Mouse (Mus musculus): Measurements from ENCODE around the gene Gm266. TPM values are rescaled to one million over a fixed set of nuclear protein-coding genes. Genes with fewer than 3 reads are reported as not detected.
A peak's percentile ranks its signal among the peaks of the same experiment; 100 is the strongest.

Gm266 gene
- polyA plus RNA-seq, 1 experiment = not detected

DNA sequence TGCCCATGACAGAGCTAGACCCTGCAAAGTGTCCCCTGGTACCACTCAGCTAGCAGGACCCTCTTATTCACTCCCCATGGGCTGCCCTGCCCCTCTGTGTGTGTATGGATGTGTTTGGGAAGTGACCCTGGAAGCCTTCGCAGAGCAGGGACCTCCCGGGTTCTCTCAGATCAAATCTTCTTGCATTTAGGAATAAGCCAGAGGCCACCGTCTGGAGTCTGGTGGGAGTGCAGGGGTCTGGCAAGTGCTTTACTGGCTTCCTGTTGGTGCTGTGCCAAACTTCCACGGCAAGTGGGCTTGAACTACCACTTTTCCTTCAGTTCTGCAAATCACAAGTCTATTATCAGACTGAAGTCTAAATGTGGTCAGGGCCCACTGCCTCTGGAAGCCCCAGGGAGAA, 31.6 kb downstream of the Gm266 start:
- TF ChIP-seq CTCF (IDR thresholded peaks at IDR 0.05; ENCODE audit: insufficient read depth, low read depth, low read length) (no peak), POLR2A (IDR thresholded peaks at IDR 0.05; ENCODE audit: insufficient read depth, low read depth, low read length) (no peak)
- Histone ChIP-seq H3K4me1 (ENCODE audit: control insufficient read depth, insufficient read depth, low read length) (peaks cover 22% of the 10 kb centered on the region), H3K4me3 (ENCODE audit: insufficient read depth, low read depth, low read length) (no peak overlapping the region), H3K27ac (ENCODE audit: insufficient read depth, low read depth, low read length) (no peak overlapping the region)
- WGBS = 72% methylated on average over 4 of the region's 4 CpGs

DNA sequence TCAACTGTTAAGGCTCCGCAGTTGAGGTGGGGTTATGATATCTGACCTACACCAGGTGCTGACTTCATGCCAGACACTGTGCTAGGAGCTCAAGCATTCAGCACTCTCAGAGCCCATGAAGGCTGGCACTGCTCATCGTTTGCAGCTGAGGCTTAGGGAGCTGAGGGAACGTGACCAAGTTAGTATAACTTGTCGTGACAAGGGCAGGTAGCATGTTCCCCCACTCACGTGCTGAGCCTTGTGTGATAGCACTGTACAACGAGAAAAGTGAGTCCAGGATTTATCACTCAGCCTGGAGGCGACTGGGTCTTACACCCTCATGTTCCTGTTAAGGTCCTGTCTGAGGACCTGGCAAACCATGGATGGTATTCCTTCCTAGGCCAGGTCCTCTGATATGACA, 34.1 kb downstream of the Gm266 start:
- peaks cover 25% of the 10 kb centered on the region for H3K4me1 ChIP-seq (ENCODE audit: control insufficient read depth, insufficient read depth, low read length)
- 85% methylated on average over 7 of the region's 7 CpGs for WGBS
- no peak overlapping the region for H3K4me3 ChIP-seq (ENCODE audit: insufficient read depth, low read depth, low read length)
- no peak for TF ChIP-seq POLR2A (IDR thresholded peaks at IDR 0.05; ENCODE audit: insufficient read depth, low read depth, low read length)
- TF ChIP-seq CTCF (IDR thresholded peaks at IDR 0.05; ENCODE audit: insufficient read depth, low read depth, low read length) = no peak
- H3K27ac ChIP-seq (ENCODE audit: insufficient read depth, low read depth, low read length) = no peak overlapping the region

DNA sequence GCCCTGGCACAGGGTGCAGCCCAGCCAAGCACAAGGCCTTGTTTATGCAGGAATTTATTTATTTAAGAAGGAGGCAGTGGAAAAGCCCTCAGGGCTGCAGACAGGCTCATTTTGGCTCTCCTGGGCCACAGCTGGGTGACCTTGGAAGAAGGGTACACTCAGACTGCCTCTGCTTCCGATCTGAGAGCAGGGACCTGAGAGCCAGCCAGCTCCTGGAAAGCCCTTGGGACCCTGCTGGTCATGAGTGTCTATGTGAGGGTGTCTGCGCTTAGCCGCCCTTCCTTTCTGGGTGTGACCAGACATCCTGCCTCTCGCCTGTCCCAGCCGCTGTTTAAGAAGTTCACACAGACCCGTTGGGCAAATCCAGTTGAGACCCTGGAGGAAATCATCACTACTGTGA, 35.3 kb downstream of the Gm266 start:
- TF ChIP-seq POLR2A (IDR thresholded peaks at IDR 0.05; ENCODE audit: insufficient read depth, low read depth, low read length) (no peak), CTCF (IDR thresholded peaks at IDR 0.05; ENCODE audit: insufficient read depth, low read depth, low read length) (no peak)
- WGBS = 62% methylated on average over 6 of the region's 6 CpGs
- Histone ChIP-seq H3K4me1 (ENCODE audit: control insufficient read depth, insufficient read depth, low read length) (peaks cover 32% of the 10 kb centered on the region), H3K4me3 (ENCODE audit: insufficient read depth, low read depth, low read length) (no peak overlapping the region), H3K27ac (ENCODE audit: insufficient read depth, low read depth, low read length) (no peak overlapping the region)

DNA sequence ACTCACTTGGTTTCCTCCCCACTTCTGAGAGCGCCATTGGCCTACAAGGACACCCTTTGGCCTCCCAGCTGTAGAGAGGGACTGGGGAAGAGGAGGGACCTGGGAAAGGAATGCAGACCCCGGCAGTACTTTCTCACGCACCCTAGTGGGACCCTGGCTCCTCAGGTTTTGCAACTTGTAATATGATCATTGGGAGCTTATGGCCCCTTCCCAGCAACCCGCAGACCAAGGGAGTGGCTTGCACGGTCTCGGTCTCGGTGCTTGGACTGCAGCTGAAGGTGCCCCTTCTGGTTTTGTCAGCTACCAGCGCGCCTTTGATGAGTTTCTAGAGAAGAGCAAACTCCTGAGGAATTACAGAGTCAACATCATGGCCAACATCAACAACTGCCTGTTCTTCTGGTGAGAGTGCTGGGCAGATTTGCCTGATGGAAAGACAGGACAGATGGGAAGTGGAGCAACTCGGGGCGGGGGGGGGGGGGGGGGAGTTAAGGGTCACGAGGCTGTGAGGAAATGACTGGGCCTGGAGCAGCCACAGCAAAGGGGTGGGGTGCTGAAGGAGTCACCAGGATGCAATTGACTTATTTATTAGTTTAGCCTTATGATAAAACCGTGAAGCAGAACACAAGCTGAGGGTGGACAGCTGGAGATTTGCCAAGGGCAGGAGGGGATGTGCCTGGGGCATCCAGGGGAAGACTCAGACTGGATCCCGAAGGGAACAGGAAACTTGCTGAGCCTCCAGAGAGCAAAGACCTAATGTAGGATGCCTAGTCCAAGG, 36.5 kb downstream of the Gm266 start:
- WGBS = 40% methylated on average over 14 of the region's 14 CpGs
- no peak overlapping the region for H3K4me3 ChIP-seq (ENCODE audit: insufficient read depth, low read depth, low read length)
- no peak overlapping the region for H3K27ac ChIP-seq (ENCODE audit: insufficient read depth, low read depth, low read length)
- peaks cover 36% of the 10 kb centered on the region for H3K4me1 ChIP-seq (ENCODE audit: control insufficient read depth, insufficient read depth, low read length)
- TF ChIP-seq CTCF (IDR thresholded peaks at IDR 0.05; ENCODE audit: insufficient read depth, low read depth, low read length) (no peak), POLR2A (IDR thresholded peaks at IDR 0.05; ENCODE audit: insufficient read depth, low read depth, low read length) (no peak)

DNA sequence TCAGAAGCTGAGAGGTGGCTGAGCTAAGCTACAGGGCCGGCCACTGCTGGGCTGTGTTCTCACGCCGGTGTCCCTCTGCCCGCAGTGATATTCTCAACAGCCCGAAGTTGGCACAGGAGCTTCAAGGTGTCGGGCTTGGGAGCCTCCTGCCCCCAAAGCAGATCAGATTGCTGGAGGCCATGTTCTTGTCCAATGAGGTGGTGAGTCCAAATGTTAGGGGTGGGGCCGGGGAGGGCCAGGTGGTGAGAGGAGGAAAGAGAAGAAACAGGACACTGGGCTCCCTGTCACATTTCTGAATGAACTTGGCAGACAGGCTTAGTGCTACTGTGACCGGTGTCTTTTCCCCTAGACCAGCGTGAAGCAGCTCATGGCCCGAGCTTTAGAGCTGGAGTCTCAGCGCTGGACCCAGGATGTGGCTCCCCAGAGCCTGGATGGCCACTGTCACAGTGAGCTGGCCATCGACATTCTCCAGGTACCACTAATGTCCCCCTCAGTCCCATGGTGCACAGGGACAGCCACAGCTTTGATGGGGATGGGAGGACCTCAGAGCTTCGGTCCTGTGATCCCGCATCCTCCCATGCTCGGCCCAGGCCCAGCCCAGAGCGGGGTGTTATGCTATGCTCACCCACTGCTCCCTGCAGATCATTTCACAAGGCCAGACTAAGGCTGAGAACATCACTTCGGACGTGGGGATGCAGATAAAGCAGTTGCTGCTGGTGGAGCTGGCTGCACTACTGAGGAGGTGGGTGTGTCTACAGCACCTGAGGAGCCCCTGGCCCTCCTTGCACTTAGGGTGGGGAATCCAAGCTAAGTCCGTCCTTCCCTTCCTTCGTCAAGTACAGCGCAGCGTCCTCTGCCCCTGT, 37.5 kb downstream of the Gm266 start:
- WGBS = 39% methylated on average over 22 of the region's 22 CpGs
- Histone ChIP-seq H3K4me3 (ENCODE audit: insufficient read depth, low read depth, low read length) (no peak overlapping the region), H3K4me1 (ENCODE audit: control insufficient read depth, insufficient read depth, low read length) (peaks cover 36% of the 10 kb centered on the region), H3K27ac (ENCODE audit: insufficient read depth, low read depth, low read length) (no peak overlapping the region)
- 0 out of 2 replicates have a peak, but pooled peaks have one; percentile 2 for TF ChIP-seq CTCF (IDR thresholded peaks at IDR 0.05; ENCODE audit: insufficient read depth, low read depth, low read length)
- no peak for TF ChIP-seq POLR2A (IDR thresholded peaks at IDR 0.05; ENCODE audit: insufficient read depth, low read depth, low read length)

DNA sequence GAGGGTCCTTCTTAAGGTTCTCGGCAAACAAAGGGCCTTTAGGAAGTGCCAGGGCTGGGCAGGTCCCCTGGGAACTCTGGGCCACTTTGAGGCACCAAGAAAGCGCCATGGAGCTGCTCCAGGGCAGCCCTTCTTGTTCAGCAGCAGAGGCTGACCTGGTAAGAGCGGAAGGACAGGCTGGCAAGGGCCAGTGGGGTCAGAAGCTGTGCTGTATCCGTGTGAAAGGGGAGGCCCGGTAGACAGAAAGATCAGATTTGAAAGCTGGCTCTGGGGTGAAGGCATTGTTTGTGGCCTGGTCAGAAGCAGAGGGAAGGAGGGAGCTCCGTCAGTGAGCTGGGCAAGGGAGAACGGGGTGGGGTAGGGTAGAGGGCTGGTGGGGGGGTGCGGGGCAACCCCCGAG, 38.3 kb downstream of the Gm266 start:
- 48% methylated on average over 9 of the region's 9 CpGs for WGBS
- H3K4me1 ChIP-seq (ENCODE audit: control insufficient read depth, insufficient read depth, low read length) = peaks cover 41% of the 10 kb centered on the region
- TF ChIP-seq POLR2A (IDR thresholded peaks at IDR 0.05; ENCODE audit: insufficient read depth, low read depth, low read length) (no peak), CTCF (IDR thresholded peaks at IDR 0.05; ENCODE audit: insufficient read depth, low read depth, low read length) (no peak)
- no peak overlapping the region for H3K4me3 ChIP-seq (ENCODE audit: insufficient read depth, low read depth, low read length)
- H3K27ac ChIP-seq (ENCODE audit: insufficient read depth, low read depth, low read length) = no peak overlapping the region

DNA sequence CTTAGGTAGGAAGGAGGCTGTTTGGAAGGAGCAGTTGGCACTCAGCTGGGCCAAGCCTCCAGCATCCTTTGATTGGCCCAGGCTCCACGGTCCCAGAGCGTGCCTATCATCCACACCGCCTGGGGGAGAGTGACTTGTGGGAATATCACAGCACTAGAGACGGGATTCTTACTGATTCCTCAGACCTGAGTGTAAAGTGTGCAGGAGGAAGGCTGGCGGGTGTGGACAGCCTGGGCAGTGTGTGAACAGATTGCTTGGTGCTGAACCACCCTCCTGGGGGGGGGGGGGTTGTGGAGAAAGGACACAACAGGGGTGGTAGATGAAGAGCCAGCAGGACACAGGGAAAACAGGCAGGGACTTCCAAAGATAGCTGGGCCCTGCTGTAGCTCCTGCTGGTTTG, 38.9 kb downstream of the Gm266 start:
- TF ChIP-seq POLR2A (IDR thresholded peaks at IDR 0.05; ENCODE audit: insufficient read depth, low read depth, low read length) (no peak), CTCF (IDR thresholded peaks at IDR 0.05; ENCODE audit: insufficient read depth, low read depth, low read length) (no peak)
- WGBS = 64% methylated on average over 5 of the region's 5 CpGs
- peaks cover 47% of the 10 kb centered on the region for H3K4me1 ChIP-seq (ENCODE audit: control insufficient read depth, insufficient read depth, low read length)

DNA sequence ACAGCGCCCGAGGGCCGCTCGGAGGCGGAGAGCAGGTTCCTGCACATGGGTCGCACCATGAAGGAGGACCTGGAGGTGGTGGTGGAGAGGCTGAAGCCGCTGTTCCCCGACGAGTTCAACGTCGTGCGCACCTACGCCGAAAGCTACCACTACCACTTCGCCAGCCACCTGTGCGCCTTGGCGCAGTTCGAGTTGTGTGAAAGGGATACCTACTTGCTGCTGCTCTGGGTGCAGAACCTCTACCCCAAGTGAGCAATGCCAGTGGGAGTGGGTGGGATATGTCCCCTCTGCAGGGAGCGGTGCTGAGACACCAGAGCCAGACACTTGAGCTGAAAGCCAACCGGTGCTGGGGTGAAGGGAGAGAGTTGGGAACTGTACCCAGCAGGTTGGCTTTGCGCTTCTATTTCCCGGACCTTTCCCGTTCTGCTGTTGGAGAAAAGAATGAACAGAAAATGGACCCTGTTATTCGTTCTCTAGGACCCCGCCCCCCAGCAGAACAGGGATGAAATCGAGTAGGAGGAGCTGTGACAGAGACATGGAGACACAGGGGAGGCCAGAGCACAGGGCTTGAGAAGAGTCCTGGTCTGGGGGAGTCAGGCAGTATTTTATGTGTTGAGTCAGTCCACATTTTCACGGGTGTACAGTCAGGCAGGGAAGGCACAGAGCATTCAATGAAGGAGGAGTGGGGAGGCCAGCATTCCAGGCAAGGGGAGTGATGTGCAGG, 39.6 kb downstream of the Gm266 start:
- TF ChIP-seq CTCF (IDR thresholded peaks at IDR 0.05; ENCODE audit: insufficient read depth, low read depth, low read length) = no peak
- no peak for TF ChIP-seq POLR2A (IDR thresholded peaks at IDR 0.05; ENCODE audit: insufficient read depth, low read depth, low read length)
- Histone ChIP-seq H3K4me1 (ENCODE audit: control insufficient read depth, insufficient read depth, low read length) (peaks cover 52% of the 10 kb centered on the region), H3K4me3 (ENCODE audit: insufficient read depth, low read depth, low read length) (no peak overlapping the region), H3K27ac (ENCODE audit: insufficient read depth, low read depth, low read length) (no peak overlapping the region)
- 10% methylated on average over 27 of the region's 27 CpGs for WGBS

More for the DNA sequence above, 38.9 kb downstream of the Gm266 start:
- no peak overlapping the region for H3K27ac ChIP-seq (ENCODE audit: insufficient read depth, low read depth, low read length)
- no peak overlapping the region for H3K4me3 ChIP-seq (ENCODE audit: insufficient read depth, low read depth, low read length)

Measured in olfactory bulb, adult 2 months (tissue).